Mouse (Mus musculus) CD4-positive helper T cell, adult 2 months (primary cell): ENCODE measurements around the gene Olfr312.
"Not testable (repeated sequence)": the region's sequence is repeated elsewhere in the genome, so short reads cannot be mapped to it uniquely, and the experiment has no call there.

Experiments
- DNase-seq: peaks from one replicate; pipeline ENCODE4 v3.0.0-alpha.2; 2012; ENCODE audit warnings: low read depth, missing footprints, low spot score

The Olfr312 gene

GRCm38 (mm10) chr11:58828937-58829336 lies at the start of gene Olfr312:
Olfr312 (plus strand) TSS chr11:58829237.
- not testable (repeated sequence) for DNase-seq

GRCm38 (mm10) chr11:58782480-58783089 lies 46.5 kb upstream of the Olfr312 start, which contains the start of gene Olfr314:
Olfr314 (plus strand) TSS chr11:58782952.
- no peak for DNase-seq

- DNase-seq, result no peak
Measured at GRCm38 (mm10) chr11:58784182-58784581, 44.9 kb upstream of the Olfr312 start.

GRCm38 (mm10) chr11:58787651-58788050 lies 41.4 kb upstream of the Olfr312 start:
- DNase-seq, result peak; percentile 33

GRCm38 (mm10) chr11:58788346-58788745 lies 40.7 kb upstream of the Olfr312 start:
- peak; percentile 29 for DNase-seq

GRCm38 (mm10) chr11:58789532-58789931 lies 39.5 kb upstream of the Olfr312 start:
- DNase-seq, result no peak

- DNase-seq, result no peak
Measured at GRCm38 (mm10) chr11:58790053-58790452, 39.0 kb upstream of the Olfr312 start.

GRCm38 (mm10) chr11:58790646-58791045 lies 38.4 kb upstream of the Olfr312 start:
- no peak for DNase-seq

- DNase-seq, result no peak
Measured at GRCm38 (mm10) chr11:58795856-58796255, 33.2 kb upstream of the Olfr312 start.

- no peak for DNase-seq
Measured at GRCm38 (mm10) chr11:58796850-58797249, 32.2 kb upstream of the Olfr312 start.

GRCm38 (mm10) chr11:58799747-58800146 lies 29.3 kb upstream of the Olfr312 start:
- no peak for DNase-seq

- DNase-seq, result no peak
Measured at GRCm38 (mm10) chr11:58801558-58802228, 27.3 kb upstream of the Olfr312 start, which contains the start of gene Fam183b. Fam183b (minus strand) TSS chr11:58801960.

GRCm38 (mm10) chr11:58803871-58804270 lies 25.2 kb upstream of the Olfr312 start:
- no peak for DNase-seq

- no peak for DNase-seq
Measured at GRCm38 (mm10) chr11:58804393-58804792, 24.6 kb upstream of the Olfr312 start.

- DNase-seq, result no peak
Measured at GRCm38 (mm10) chr11:58812001-58812400, 17.0 kb upstream of the Olfr312 start.

GRCm38 (mm10) chr11:58814700-58815099 lies 14.3 kb upstream of the Olfr312 start, which contains the start of gene Olfr313:
Olfr313 (plus strand) TSS chr11:58815000.
- not testable (repeated sequence) for DNase-seq

- no peak for DNase-seq
Measured at GRCm38 (mm10) chr11:58815676-58816075, 13.4 kb upstream of the Olfr312 start.

GRCm38 (mm10) chr11:58829764-58830163 lies 727 bp downstream of the Olfr312 start:
- peak; percentile 8 for DNase-seq

- peak; percentile 27 for DNase-seq
Measured at GRCm38 (mm10) chr11:58832541-58832940, 3.5 kb downstream of the Olfr312 start.

- DNase-seq, result not testable (repeated sequence)
Measured at GRCm38 (mm10) chr11:58838951-58839350, 9.9 kb downstream of the Olfr312 start, which contains the start of gene Olfr311. Olfr311 (plus strand) TSS chr11:58839251.

- peak; percentile 97 for DNase-seq
Measured at GRCm38 (mm10) chr11:58846919-58847461, 18.0 kb downstream of the Olfr312 start, which contains the start of gene Gm12258. Gm12258 (plus strand) TSS chr11:58847158.

GRCm38 (mm10) chr11:58847636-58848035 lies 18.6 kb downstream of the Olfr312 start:
- no peak for DNase-seq
